Mouse (Mus musculus): ENCODE measurements around the gene Gdpgp1.

DNA sequence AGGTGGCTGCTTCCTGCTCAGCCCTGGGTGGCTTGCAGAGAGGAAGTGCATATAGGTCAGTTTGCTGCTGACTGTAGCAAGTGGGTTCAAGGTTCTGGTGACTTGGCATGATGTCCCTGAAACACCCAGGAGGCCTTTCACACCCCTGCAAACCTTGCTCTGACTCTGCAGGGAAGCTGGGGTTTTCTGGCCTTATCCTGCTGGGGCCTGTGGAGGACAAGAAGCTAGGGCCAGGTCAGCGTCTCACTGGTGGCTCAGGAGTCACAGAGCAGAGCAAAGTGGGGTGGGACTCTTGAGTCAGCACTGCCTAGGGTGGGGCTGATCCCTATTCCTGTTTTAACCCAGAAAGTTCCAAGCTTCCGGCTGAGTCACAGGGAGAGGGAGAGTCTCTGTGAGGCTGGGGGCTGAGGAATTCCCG lies 25.3 kb upstream of the Gdpgp1 start:
- TF ChIP-seq CTCF (IDR thresholded peaks at IDR 0.05; ENCODE audit: low read depth, low read length) (no peak), GATA2 (IDR thresholded peaks at IDR 0.05; ENCODE audit: borderline replicate concordance, low read depth, low read length) (no peak), GATA1 (IDR thresholded peaks at IDR 0.05; ENCODE audit: borderline replicate concordance, low read length) (no peak), TAL1 (conservative IDR thresholded peaks at IDR 0.05; ENCODE audit: low read depth, low read length) (no peak), POLR2AphosphoS5 (IDR thresholded peaks at IDR 0.05; ENCODE audit: insufficient replicate concordance, low read depth, low read length) (no peak)

Data from G1E (cell line).